ENCODE assay signal across 22 mouse cellular contexts in the genomic region with DNA sequence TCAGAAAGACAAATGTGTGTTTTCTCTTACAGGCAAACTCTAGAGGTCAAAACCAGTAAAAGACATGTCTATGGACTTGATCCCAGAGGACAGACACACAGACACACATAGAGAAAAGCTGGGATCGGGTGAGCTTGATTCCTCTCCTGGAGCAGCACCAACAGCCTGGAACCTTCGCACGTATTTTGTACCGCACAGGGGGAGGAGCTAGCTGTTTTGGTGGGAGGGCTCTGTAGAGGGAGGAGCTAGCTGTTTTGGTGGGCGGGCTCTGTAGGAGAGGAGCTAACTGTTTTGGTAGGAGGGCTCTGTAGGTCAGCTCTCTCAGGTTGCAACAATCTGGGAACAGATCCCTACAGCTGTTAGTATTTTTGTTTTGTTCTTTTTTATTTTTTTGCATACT. TPM values are rescaled to one million over a fixed set of nuclear protein-coding genes. Genes with fewer than 3 reads are reported as not detected.
DNase-seq lines count a peak whose midpoint lies in the region; ATAC-seq and TF ChIP-seq lines count a peak whose summit lies in the region.
"Had no signal": no experiment of that assay in that cellular context is flagged by ENCODE, and none has a peak within 500 bp of the region (broad histone marks: within the 10 kb centered on the region; RNA-seq: fewer than 3 reads in every experiment).

No protein-coding gene starts in this region.

- no peak for TF ChIP-seq POLR2A in thymus, adult 2 months (IDR thresholded peaks at IDR 0.05; ENCODE audit: control insufficient read depth, extremely low read depth, insufficient read depth, low read length, poor library complexity)
- peak in 1 of 2 experiments; percentile 53; a peak in 1 of 4 replicates for TF ChIP-seq POLR2A in MEL (IDR thresholded peaks at IDR 0.05; ENCODE audit: control insufficient read depth in 1 of 2, insufficient read depth in 1 of 2, low read depth in 1 of 2, low read length in 2 of 2, poor library complexity in 1 of 2)

- H3K79me2 ChIP-seq in MEL (ENCODE audit: control insufficient read depth, insufficient read depth, low read length, poor library complexity) = peaks cover 2% of the 10 kb centered on the region; the same call in 1 of the 2 replicates

- no peak for TF ChIP-seq CTCF in thymus, adult 2 months (IDR thresholded peaks at IDR 0.05; ENCODE audit: borderline replicate concordance, control insufficient read depth, extremely low read depth, insufficient read depth, low read length, poor library complexity)
- no peak for TF ChIP-seq CTCF in MEL (IDR thresholded peaks at IDR 0.05 in 2 of 3, conservative IDR thresholded peaks at IDR 0.05 in 1 of 3; ENCODE audit: control insufficient read depth in 1 of 3, insufficient read depth in 1 of 3, low read depth in 2 of 3, low read length in 3 of 3, poor library complexity in 1 of 3, severe bottlenecking in 1 of 3)

- H3K4me3 ChIP-seq in thymus, adult 2 months (ENCODE audit: control insufficient read depth, insufficient read depth, low read length) = no peak overlapping the region
- peak overlapping the region; percentile 19 to 71 for H3K4me3 ChIP-seq in MEL (ENCODE audit: control insufficient read depth in 1 of 2, insufficient read depth in 1 of 2, low read depth in 2 of 2, low read length in 2 of 2)
- H3K4me3 ChIP-seq in midbrain, embryonic 14.5 days (replicated peaks; ENCODE audit: low read depth, low read length) = no peak overlapping the region
- H3K4me3 ChIP-seq: embryonic facial prominence, embryonic 12.5 days; forebrain, embryonic 15.5 days; heart, embryonic 10.5 days; heart, embryonic 15.5 days; hindbrain, embryonic 13.5 days; intestine, embryonic 15.5 days had no signal

- ATAC-seq in midbrain, embryonic 14.5 days (ENCODE audit: low FRiP score, low TSS enrichment) = no peak
- ATAC-seq: forebrain, embryonic 15.5 days; hindbrain, postnatal 0 days; Patski had no signal

- H3K27ac ChIP-seq in thymus, adult 2 months (ENCODE audit: control insufficient read depth, insufficient read depth, low read length) = no peak overlapping the region
- H3K27ac ChIP-seq in MEL (ENCODE audit: control insufficient read depth, low read depth, low read length) = peak overlapping the region; percentile 33
- H3K27ac ChIP-seq in midbrain, embryonic 14.5 days (replicated peaks; ENCODE audit: low read depth, low read length) = no peak overlapping the region
- H3K27ac ChIP-seq: embryonic facial prominence, embryonic 12.5 days; forebrain, embryonic 15.5 days; heart, embryonic 10.5 days; heart, embryonic 15.5 days; hindbrain, embryonic 13.5 days; hindbrain, postnatal 0 days; intestine, embryonic 15.5 days had no signal

- H3K36me3 ChIP-seq in thymus, adult 2 months (ENCODE audit: control insufficient read depth, insufficient read depth, low read length) = no peaks in the 10 kb centered on the region
- peaks cover 0 to 22% of the 10 kb centered on the region in 2 experiments; a peak in 2 of 4 replicates for H3K36me3 ChIP-seq in MEL (ENCODE audit: control insufficient read depth in 1 of 2, insufficient read depth in 2 of 2, low read length in 2 of 2)
- no peaks in the 10 kb centered on the region for H3K36me3 ChIP-seq in midbrain, embryonic 14.5 days (ENCODE audit: control insufficient read depth, insufficient read depth, low read length)
- H3K36me3 ChIP-seq: embryonic facial prominence, embryonic 12.5 days; forebrain, embryonic 15.5 days; G1E; heart, embryonic 15.5 days; intestine, embryonic 15.5 days had no signal

- DNase-seq in thymus, postnatal 14 days = peak; percentile 16
- no peak for DNase-seq in thymus, adult 2 months
- peak; percentile 90 for DNase-seq in MEL (ENCODE audit: low read depth, low spot score)
- DNase-seq in ZHBTc4 (ENCODE audit: low read depth, low spot score) = peak; percentile 88
- no peak for DNase-seq in midbrain, embryonic 14.5 days
- no peak for DNase-seq in left cerebral cortex, adult 9 months (ENCODE audit: low spot score in 2 of 2)
- no peak for DNase-seq in spleen, adult 18-20 months
- DNase-seq: adrenal gland, postnatal 10 days; cerebellum, adult 11 months; cerebellum, adult 8-10 months; gastrocnemius, postnatal 10 days; heart, adult 18-20 months; heart, postnatal 14 days had no signal

- no peak for TF ChIP-seq EP300 in MEL (IDR thresholded peaks at IDR 0.05; ENCODE audit: low read depth in 1 of 2, low read length in 2 of 2)

- 97% methylated on average over 5 of the region's 5 CpGs for WGBS in thymus, adult 2 months
- 87% methylated on average over 5 of the region's 5 CpGs for WGBS in midbrain, embryonic 14.5 days

- H3K27me3 ChIP-seq in thymus, adult 2 months (ENCODE audit: control insufficient read depth, insufficient read depth, low read length) = no peaks in the 10 kb centered on the region
- no peaks in the 10 kb centered on the region for H3K27me3 ChIP-seq in MEL (ENCODE audit: control insufficient read depth in 1 of 2, insufficient read depth in 2 of 2, low read length in 2 of 2)
- no peaks in the 10 kb centered on the region for H3K27me3 ChIP-seq in midbrain, embryonic 14.5 days (ENCODE audit: control insufficient read depth, insufficient read depth, low read length)
- H3K27me3 ChIP-seq: embryonic facial prominence, embryonic 12.5 days; forebrain, embryonic 15.5 days; heart, embryonic 15.5 days; hindbrain, embryonic 13.5 days; intestine, embryonic 15.5 days; Patski had no signal

- TF ChIP-seq RAD21 in MEL (IDR thresholded peaks at IDR 0.05; ENCODE audit: low read depth, low read length) = no peak

- no peaks in the 10 kb centered on the region for H3K9me3 ChIP-seq in MEL (replicated peaks; ENCODE audit: insufficient read depth, low read length)
- H3K9me3 ChIP-seq in midbrain, embryonic 14.5 days (ENCODE audit: control insufficient read depth, low read length) = no peaks in the 10 kb centered on the region; the same call in 1 of the 2 replicates
- H3K9me3 ChIP-seq: forebrain, embryonic 15.5 days; G1E; heart, embryonic 10.5 days; heart, embryonic 15.5 days; intestine, embryonic 15.5 days had no signal

- H3K9ac ChIP-seq in MEL (ENCODE audit: control insufficient read depth, low read depth, low read length, poor library complexity, severe bottlenecking) = peak overlapping the region; percentile 45; the same call in 1 of the 2 replicates
- no peak overlapping the region for H3K9ac ChIP-seq in midbrain, embryonic 14.5 days (replicated peaks; ENCODE audit: low read length)
- H3K9ac ChIP-seq: embryonic facial prominence, embryonic 12.5 days; forebrain, embryonic 15.5 days; heart, embryonic 15.5 days; hindbrain, embryonic 13.5 days; intestine, embryonic 15.5 days had no signal

- no peak overlapping the region for H3K4me2 ChIP-seq in midbrain, embryonic 14.5 days (ENCODE audit: low read length)
- H3K4me2 ChIP-seq: embryonic facial prominence, embryonic 12.5 days; forebrain, embryonic 15.5 days; heart, embryonic 15.5 days; hindbrain, embryonic 13.5 days; intestine, embryonic 15.5 days had no signal

- peaks cover 14% of the 10 kb centered on the region for H3K4me1 ChIP-seq in thymus, adult 2 months (replicated peaks; ENCODE audit: control insufficient read depth, insufficient read depth, low read length)
- peaks cover 12 to 21% of the 10 kb centered on the region in 2 experiments for H3K4me1 ChIP-seq in MEL (ENCODE audit: control insufficient read depth in 1 of 2, insufficient read depth in 2 of 2, low read length in 2 of 2)
- 0 out of 2 replicates have a peak, but pooled peaks cover 4% of the 10 kb centered on the region for H3K4me1 ChIP-seq in midbrain, embryonic 14.5 days (ENCODE audit: control insufficient read depth, insufficient read depth, low read length)

TF ChIP-seq in MEL, 35 proteins besides CTCF, POLR2A, EP300 and RAD21:
- TF ChIP-seq TCF12 (IDR thresholded peaks at IDR 0.05; ENCODE audit: low read depth, low read length) = 0 out of 2 replicates have a peak, but pooled peaks have one; percentile 12
- no peak for TF ChIP-seq GATA1 (IDR thresholded peaks at IDR 0.05; ENCODE audit: low read depth, low read length)
- TF ChIP-seq SIN3A (IDR thresholded peaks at IDR 0.05; ENCODE audit: low read length) = no peak
- peak; percentile 59 for TF ChIP-seq NELFE (IDR thresholded peaks at IDR 0.05; ENCODE audit: low read depth, low read length)
- no peak for TF ChIP-seq JUND (IDR thresholded peaks at IDR 0.05; ENCODE audit: low read depth, low read length)
- peak; percentile 51; the same call in 1 of the 2 replicates for TF ChIP-seq TBP (IDR thresholded peaks at IDR 0.05; ENCODE audit: low read depth, low read length)
- no peak for TF ChIP-seq MYB (IDR thresholded peaks at IDR 0.05; ENCODE audit: low read depth, low read length)
- TF ChIP-seq ETS1 (IDR thresholded peaks at IDR 0.05; ENCODE audit: low read depth, low read length) = peak; percentile 28
- TF ChIP-seq ZMIZ1 (IDR thresholded peaks at IDR 0.05; ENCODE audit: low read depth, low read length) = peak; percentile 34; the same call in 1 of the 2 replicates
- TF ChIP-seq SMC3 (IDR thresholded peaks at IDR 0.05; ENCODE audit: low read depth, low read length) = no peak

RNA-seq across cellular contexts. Expression of a gene that starts 58.3 kb away (rescaled TPM):
- polyA plus RNA-seq in thymus, adult 2 months (2012; rRNA removed) = 45.3 and 48.2 TPM in 2 replicates
- total RNA-seq in MEL (2012; rRNA removed) = 41.0 and 50.7 TPM in 2 replicates
- 10 to 100 TPM in 1 of 2 experiments, not detected in 1; 59.0 TPM for polyA plus RNA-seq in MEL (2012; ENCODE audit: insufficient read depth in 1 of 2, insufficient read length in 2 of 2, low read depth in 1 of 2, low replicate concordance in 2 of 2, missing spikeins in 1 of 2)
- 75.7 and 87.9 TPM in 2 replicates for polyA plus RNA-seq in midbrain, embryonic 14.5 days (2014; fragmentation: Nextera tagmentation; extraction: Ambion mirVana)

Comparison
In these comparisons a context has a peak if more than half of its experiments do, and no peak if none do; other contexts are left out.
1. DNase-seq: peak in thymus, postnatal 14 days (single experiment), MEL (single experiment) and ZHBTc4 (single experiment); none in thymus, adult 2 months (single experiment), midbrain, embryonic 14.5 days (single experiment), left cerebral cortex, adult 9 months (0 of 2) and spleen, adult 18-20 months (0 of 2).
2. H3K4me3 ChIP-seq: peak in MEL (2 of 2); none in thymus, adult 2 months (single experiment) and midbrain, embryonic 14.5 days (single experiment).